Mouse (Mus musculus) erythroid progenitor cell, adult 5-6 weeks (primary cell): ENCODE data around the gene Ccdc70. TPM values are rescaled to one million over a fixed set of nuclear protein-coding genes. Genes with fewer than 3 reads are reported as not detected.
"Not testable (repeated sequence)": the region's sequence is repeated elsewhere in the genome, so short reads cannot be mapped to it uniquely, and the experiment has no call there.

Experiments
- ATAC-seq: replicated peaks from 2 replicates; pipeline ENCODE4 v1.8.0; 2016; ENCODE audit warnings: moderate number of reproducible peaks, mild to moderate bottlenecking, moderate TSS enrichment, inconsistent platforms; ENCODE audit not compliant: poor library complexity, low FRiP score, severe bottlenecking
- total RNA-seq, 2 experiments: library from RNA; stranded (forward) in 1 of 2; stranded (reverse) in 1 of 2; fragments of 150-400 nt in 1 of 2; fragments of 186-747, 209-891 nt in 1 of 2; gene quantifications; 2 replicates each; pipeline versions ENCODE4 v1.2.3 to v1.2.4; 2015 to 2017; ENCODE audit warnings: low replicate concordance in 2 of 2

Gene Ccdc70
- total RNA-seq (2015; ENCODE audit: low replicate concordance), result not detected in 2 replicates
- not detected in 2 replicates for total RNA-seq (2017; ENCODE audit: low replicate concordance)

GRCm38 (mm10) chr8:21969475-21969874 is at the start of gene Ccdc70:
Gene Ccdc70, plus strand, starts transcription at chr8:21969775.
- ATAC-seq, result no peak

GRCm38 (mm10) chr8:21930754-21931153 is 38.8 kb upstream of the Ccdc70 start:
- ATAC-seq, result not testable (repeated sequence)

- ATAC-seq, result no peak
Measured at GRCm38 (mm10) chr8:21932610-21933009, 37.0 kb upstream of the Ccdc70 start, which contains the start of gene Defb15. Gene Defb15, minus strand, starts transcription at chr8:21932710.

- not testable (repeated sequence) for ATAC-seq
Measured at GRCm38 (mm10) chr8:21938052-21938451, 31.5 kb upstream of the Ccdc70 start, which contains the start of gene Defb35. Gene Defb35, plus strand, starts transcription at chr8:21938352.

GRCm38 (mm10) chr8:21946462-21946861 is 23.1 kb upstream of the Ccdc70 start, which contains the start of gene Defb13:
Gene Defb13, plus strand, starts transcription at chr8:21946762.
- ATAC-seq, result no peak

- ATAC-seq, result no peak
Measured at GRCm38 (mm10) chr8:21947311-21948017, 22.1 kb upstream of the Ccdc70 start.

GRCm38 (mm10) chr8:21955321-21955720 is 14.3 kb upstream of the Ccdc70 start:
- ATAC-seq, result no peak

- no peak for ATAC-seq
Measured at GRCm38 (mm10) chr8:21956336-21956735, 13.2 kb upstream of the Ccdc70 start.

GRCm38 (mm10) chr8:21958414-21958813 is 11.2 kb upstream of the Ccdc70 start, which contains the start of gene Fam90a1a:
Gene Fam90a1a, plus strand, starts transcription at chr8:21958714.
- ATAC-seq, result no peak

- no peak for ATAC-seq
Measured at GRCm38 (mm10) chr8:21966646-21967045, 2.9 kb upstream of the Ccdc70 start.

- no peak for ATAC-seq
Measured at GRCm38 (mm10) chr8:21978193-21978592, 8.6 kb downstream of the Ccdc70 start.

- ATAC-seq, result no peak
Measured at GRCm38 (mm10) chr8:21981664-21982337, 12.2 kb downstream of the Ccdc70 start.

GRCm38 (mm10) chr8:21992184-21992583 is 22.6 kb downstream of the Ccdc70 start:
- no peak; the same call in 1 of the 2 replicates for ATAC-seq

- ATAC-seq, result no peak
Measured at GRCm38 (mm10) chr8:21995181-21995580, 25.6 kb downstream of the Ccdc70 start.

GRCm38 (mm10) chr8:22004750-22005522 is 35.4 kb downstream of the Ccdc70 start:
- no peak for ATAC-seq

GRCm38 (mm10) chr8:22006423-22006822 is 36.8 kb downstream of the Ccdc70 start:
- ATAC-seq, result no peak

GRCm38 (mm10) chr8:22009403-22009802 is 39.8 kb downstream of the Ccdc70 start:
- ATAC-seq, result no peak

GRCm38 (mm10) chr8:22013034-22013707 is 43.6 kb downstream of the Ccdc70 start:
- no peak for ATAC-seq

- ATAC-seq, result no peak
Measured at GRCm38 (mm10) chr8:22017731-22018130, 48.2 kb downstream of the Ccdc70 start.

- no peak for ATAC-seq
Measured at GRCm38 (mm10) chr8:22019498-22019897, 49.9 kb downstream of the Ccdc70 start.
